Mouse (Mus musculus) c-Kit-positive CD71-negative TER-119-negative erythroid progenitor cells, embryonic 14.5 days (primary cell): ENCODE data around the gene Akap6.
A peak's percentile ranks its signal among the peaks of the same experiment; 100 is the strongest.

ENCODE experiments used
- DNase-seq: peaks from one replicate; pipeline ENCODE4 v3.0.0-alpha.2; 2013; ENCODE audit warnings: low read depth

Akap6 gene

DNA sequence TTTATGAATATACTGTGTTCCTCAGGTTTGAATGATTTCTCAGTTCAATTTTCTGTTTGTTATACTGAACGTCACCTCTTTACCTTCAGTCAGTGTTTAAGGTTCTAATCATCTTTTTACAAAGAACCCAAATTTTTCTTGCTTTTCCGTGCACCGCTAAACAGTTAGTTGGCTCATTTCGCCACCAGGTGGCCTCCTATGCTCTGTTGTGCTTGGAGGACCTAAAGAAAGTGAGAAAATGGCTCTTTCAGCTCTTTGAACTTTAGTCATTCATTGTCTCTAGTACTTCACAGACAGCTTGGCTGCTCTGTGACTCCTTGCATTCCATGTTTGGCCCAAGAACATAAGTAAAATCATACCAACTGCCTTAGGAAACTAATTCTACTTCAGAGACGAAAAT lies 343.6 kb downstream of the Akap6 start:
- peak; percentile 25 for DNase-seq

DNA sequence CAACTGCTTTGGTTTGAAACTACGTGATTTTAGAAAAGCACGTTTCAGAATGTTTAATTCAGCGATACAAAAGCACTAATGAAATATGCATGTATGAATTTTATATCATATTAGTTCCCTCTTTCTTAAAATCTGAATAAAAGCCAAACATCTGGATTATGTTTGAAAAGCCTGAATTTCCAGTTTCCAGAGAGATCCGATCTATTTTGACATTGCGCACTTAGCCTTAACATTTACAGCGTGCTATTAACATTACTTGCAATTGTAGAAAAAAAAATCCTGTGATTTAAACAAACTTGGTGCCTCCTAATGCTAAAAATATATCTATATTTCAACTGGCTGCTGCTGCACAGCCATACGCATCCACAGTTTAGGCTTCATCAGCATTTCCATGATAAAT lies 358.4 kb downstream of the Akap6 start:
- no peak for DNase-seq

DNA sequence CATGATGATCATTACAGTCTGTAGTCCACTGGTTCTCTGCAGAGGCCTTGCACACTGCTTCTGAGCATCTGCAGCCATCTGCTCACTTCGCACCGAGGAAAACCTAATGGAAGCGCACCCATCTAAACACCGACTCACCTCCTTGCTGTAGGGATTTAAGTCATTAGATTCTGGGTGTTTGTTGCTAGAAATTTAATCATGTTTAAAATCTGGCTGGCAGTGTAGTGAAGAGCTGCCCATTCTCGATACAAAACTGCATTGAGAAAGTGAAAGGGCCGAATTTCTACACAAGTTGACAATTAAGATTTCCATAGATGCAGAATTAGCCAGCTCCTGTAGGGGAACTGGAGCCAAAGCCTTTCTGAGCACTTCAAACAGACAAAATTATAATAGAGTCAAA lies 361.7 kb downstream of the Akap6 start:
- DNase-seq, result no peak

DNA sequence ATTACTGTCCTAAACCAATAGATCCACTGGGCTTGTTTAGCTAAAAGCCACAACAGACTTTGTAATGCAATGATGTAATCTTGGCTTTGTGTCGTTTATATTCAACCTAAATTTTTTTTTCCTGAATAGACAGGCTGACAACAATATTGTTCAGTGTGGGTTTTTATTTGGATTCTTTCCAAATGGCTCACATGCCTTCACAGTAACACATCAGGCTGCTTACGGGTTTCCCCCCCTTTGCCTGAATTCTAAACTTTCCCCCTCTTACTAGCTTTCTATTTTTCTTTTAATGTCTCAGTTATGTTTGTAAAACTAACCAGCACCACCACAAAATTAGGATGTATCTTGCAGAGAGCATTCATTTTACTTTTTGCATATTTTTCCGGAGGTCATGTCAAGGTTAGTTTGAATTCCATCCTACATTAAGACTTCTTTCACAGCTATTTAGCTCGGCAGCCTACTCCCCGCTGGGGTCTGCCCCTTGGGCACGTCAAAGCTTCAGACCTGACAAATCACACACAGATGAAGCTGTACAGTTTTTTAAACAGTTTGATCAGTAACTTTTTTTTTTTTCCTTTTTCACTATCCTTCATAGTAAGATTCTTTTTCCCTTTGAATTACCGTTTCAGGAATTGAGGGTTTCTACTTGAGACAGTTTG lies 362.4 kb downstream of the Akap6 start:
- no peak for DNase-seq

DNA sequence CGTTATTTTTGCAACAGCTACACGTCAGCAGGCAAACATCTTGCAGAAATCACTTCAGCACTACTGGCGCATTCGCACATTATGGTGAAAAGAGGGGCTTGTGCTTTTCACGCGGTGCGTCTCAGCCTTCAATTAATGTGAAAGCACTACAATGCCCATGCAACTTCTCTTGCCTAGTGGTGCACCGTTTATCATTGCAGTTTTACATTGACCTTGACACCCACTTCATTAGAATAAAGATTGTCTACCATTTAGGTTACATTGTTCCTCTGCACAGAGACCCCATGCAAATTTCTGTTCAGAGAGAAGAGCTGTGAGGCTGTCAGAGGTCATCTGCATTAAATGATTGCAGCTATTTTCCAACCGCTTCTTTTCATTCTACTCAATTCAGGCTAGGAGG lies 363.8 kb downstream of the Akap6 start:
- DNase-seq, result no peak

DNA sequence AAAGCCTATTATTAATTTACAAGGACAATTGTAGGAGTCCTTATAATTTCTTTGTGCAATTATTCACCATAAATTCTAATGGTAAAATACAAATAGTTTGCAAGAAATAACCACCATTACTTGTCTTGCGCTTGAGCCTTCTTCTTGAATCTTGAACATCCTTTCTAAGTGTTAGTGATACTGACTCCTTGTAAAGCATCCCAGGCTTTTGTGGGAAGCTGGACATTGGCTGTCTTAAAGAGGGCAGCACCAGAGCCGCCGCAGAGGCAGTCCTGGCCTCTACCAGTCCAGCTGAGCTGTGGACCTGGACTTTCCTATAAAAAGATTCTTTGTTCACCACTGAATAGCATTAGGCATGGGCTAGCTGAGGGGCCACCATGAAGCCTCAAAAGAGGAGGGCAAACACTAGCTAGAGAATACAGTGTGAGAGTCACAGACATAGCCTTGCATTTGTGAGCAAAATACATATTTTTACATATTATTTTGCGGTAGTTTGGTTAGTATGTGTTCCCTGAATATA lies 365.1 kb downstream of the Akap6 start:
- DNase-seq, result no peak

DNA sequence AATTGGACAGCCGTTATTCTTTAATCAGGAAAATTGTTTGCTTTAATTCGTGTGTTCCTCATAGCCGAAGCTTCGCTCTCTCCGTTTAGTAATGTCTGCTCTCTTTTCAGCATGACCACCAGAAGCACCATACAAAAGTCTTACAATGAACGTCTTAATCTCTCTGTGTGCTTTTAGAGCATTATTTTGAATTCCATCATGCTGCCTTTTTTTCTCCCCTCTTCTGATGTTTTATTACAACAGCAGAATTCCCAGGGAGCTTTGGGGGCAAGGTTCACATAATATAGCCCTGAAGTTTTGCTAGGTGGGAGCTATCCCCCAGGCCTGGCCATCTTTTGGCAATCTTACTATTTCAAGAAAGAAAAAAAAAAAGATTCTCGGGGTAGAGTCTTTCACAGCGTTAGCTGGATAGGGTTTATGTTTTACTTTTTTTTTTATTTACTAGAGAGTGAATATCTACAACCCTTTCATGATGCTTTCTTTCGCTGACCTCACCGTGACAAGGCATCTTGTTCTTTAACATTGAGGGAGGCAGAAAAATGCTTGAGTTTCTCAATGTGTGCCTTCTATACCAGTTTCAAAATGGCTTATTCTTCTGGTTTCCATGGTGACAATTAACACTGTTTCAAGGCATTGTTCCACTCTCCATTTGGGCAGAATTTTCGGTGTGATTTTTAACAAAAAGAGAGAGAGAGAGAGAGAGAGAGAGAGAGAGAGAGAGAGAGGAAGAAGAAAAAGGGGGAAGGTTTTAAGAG lies 366.0 kb downstream of the Akap6 start:
- no peak for DNase-seq

DNA sequence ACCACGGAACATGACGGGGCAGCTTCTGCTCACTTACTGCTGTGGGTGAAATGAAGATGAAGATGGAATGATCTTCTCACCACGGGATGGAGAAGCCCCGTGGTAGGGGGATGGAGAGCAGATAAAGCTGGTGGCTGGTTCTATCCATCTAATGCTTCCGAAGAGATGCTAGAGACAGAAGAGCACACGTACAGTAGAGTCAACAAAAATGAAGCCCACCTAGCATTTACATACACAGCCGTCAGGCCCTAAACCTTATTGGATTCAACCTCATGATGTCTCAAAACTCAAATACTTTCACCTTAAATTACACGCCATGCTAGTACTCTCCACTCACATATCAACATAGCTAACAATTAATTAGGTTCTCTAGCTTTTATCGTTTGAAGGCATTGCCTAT lies 367.1 kb downstream of the Akap6 start:
- DNase-seq, result no peak

DNA sequence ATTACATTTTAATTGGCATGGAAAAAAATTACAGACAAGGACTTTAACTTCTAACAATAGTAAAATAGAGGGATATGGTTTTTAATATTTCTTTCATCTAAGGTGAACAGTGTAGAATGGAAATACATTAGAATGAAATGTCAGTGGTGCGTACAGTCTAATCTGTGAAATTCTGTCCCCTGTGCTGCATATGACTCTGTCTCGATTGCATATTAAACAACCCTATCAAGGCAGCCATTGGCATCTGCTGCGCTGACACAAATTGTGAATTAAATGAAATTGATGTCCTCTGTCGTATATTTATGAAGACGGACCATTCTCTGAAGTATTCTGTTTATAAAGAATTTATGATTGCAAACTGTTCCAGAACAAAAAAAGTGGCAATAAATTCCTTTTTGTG lies 371.7 kb downstream of the Akap6 start:
- DNase-seq, result no peak

DNA sequence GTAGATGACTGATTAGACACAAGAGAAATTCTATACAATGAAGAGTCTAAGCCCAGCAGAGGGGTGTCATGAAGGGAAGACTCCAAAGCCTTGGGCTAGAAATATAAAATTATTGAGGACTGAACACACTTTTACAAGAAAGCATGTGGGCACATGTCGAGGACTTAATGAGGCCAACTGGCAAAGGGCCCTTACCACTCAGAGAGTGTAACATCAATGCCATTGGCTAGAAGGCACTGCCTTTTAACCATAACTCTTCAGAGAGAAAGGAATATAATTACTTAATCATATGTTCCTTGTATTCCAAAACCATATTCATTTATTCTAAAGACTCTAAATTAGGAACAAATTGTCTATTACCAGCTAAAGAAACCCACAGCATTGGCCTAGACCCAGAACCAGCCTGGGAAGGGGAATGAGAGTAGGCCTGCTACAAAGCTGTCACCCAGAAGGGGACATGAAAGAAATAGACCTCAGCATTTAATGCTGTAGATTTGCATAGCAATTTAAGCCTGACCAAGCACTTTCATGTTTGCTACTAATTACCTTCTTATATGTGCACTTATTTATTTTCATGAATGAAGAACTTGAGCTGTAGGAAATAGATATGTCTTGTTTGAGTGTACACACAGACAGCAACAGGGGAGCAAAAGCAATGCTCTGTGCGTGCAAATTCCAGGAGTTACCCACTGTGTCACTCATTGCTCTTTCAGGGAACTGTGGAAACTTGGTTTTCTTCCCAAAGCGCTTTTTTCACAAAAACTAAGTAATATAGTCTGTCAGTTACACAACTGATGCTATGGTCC lies 377.6 kb downstream of the Akap6 start:
- no peak for DNase-seq

DNA sequence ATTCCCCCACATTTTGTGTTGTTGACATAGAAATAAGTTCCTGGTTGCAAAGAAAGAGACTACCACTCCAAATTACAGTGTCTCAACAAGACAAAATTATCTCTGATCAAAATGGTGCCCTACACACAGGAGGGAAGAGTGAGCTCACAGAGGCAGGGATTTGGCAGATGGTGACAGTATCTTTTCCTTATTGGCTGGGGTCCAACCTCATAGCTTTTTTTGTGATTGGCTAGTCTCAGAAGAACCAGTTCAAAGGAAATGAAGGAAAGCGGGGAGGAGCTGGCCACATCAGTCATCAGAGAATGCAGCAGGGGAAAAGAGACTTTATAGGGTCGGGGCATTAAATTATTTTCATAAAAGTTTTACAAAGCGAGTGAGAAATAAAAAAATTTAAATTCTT lies 386.6 kb downstream of the Akap6 start:
- no peak for DNase-seq

DNA sequence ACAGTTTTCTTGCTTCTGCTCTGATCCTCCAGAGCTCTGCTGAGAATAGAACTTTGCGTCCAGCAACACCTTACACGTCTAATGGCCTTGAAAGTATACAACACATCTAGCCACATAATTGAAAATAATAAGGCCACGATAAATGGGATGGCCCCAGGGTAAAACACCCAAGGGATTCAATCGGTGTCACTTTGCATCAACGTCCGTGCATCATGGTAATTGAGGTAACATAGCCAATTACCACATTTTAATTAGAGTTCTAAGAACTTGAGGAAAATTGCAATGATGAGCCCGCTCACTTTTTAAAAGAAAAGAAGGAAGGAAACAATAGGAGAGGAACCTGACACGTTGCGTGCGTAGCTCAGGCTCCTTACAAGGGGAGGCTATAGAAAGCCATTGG lies 413.1 kb downstream of the Akap6 start:
- no peak for DNase-seq

DNA sequence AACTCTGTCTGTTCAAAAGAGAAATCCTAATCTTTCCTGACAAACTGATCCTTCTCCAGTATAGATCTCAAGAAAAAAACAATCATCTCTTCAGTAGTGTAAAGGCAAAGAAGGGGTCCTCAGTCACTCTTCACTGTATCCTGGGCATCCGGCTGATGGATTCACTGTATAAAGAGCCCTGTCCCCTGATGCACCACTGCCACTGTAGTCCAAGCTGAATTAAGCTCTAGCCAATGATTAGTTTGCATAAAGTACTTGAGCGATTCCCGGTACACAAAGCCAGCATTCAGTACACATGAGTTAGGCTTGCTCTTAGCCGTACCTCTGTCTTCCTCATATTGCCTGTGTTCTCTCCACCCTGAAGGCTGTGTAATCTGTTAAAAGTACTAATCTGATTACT lies 420.2 kb downstream of the Akap6 start:
- DNase-seq, result no peak

DNA sequence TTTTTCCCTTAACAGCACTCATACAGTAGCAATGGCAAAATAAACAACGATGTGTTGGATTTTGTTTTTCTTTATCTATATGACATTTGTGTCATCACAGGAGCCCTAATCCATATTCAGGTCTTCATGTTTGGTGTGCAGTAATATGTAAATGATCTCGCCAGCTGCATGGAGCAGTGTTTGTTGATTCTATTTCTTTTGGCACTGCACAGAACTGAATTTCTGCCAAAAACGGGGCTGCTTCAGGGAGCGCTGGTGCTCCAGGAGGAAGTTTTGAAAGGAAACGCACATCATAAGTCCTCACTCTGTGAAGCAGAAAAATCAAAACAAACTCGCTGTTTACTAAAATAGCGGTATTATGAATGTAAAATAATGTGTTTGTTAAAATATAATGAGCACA lies 424.9 kb downstream of the Akap6 start:
- no peak for DNase-seq

DNA sequence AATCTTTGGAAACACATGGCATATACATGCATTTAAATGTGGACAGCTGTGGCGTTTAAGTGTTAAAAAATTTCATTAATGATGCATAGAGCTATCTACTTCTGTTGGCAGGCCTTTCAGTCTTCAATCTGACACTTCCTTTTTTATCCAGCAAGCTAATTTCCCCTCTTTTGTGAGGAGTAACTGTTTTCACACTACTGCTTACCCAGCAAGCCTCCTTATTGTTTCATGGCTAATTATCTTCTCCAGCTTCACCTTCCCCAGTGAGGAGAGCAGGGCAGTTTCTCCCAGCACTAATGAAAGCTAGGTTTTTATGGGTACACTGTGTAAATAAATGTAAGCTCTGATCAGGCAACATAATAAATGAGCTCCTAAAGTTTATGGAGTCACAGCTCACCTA lies 425.5 kb downstream of the Akap6 start:
- DNase-seq, result no peak

DNA sequence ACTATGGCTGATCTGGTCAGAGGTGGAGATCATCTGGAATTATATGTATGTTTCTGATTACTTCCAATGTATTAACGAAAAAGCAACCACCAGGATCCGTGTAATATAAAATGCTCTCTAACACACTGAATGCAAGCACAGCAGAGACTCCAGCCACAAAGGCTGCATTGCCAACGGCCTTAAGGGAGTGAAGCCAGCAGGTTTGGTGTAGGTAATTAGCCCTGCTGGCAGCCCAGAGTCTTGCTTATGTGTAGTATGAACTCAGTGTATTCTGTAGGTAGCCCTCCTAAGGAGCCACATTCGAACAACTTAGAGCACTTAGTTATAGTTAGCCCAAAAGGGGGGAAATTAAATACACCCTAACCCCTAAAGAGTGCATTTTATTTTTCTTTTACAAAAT lies 426.1 kb downstream of the Akap6 start:
- no peak for DNase-seq

DNA sequence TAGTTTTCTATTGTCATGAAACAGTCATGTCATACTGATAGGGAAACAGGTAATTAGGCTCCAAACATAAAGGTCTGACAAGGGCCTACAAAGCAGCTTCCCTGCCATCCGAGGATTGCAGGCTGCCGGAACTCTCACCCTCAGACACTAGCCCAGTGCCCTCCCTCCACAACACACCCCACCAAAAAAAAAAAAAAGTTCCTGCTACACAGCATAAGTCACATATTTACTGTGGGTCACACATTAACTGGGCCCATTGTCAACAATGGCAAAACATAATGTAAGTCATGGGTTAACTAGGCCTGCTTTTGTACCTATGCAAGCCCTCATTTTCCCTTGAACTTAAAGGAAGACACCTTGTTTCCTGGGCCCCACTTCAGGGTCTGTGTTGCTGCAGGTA lies 435.0 kb downstream of the Akap6 start:
- no peak for DNase-seq

DNA sequence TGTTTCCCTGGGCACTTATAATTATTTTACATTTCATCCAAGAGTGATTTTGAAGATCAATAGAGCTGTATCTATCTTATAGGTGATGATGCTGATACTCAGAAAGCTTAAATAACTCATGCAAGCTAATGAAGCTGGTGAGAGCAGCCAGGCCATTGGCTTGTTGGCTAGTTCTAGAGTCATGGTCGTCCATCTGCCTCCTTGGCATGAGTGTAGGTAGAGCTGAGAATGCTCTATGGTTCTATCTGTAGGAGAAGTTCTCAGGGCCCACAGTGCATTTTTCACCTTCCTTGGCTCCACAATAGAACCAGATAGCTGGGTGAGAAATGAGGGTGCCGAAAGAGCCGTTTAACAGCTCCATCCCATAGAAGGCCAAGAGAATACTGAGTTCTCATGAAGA lies 438.1 kb downstream of the Akap6 start:
- no peak for DNase-seq

DNA sequence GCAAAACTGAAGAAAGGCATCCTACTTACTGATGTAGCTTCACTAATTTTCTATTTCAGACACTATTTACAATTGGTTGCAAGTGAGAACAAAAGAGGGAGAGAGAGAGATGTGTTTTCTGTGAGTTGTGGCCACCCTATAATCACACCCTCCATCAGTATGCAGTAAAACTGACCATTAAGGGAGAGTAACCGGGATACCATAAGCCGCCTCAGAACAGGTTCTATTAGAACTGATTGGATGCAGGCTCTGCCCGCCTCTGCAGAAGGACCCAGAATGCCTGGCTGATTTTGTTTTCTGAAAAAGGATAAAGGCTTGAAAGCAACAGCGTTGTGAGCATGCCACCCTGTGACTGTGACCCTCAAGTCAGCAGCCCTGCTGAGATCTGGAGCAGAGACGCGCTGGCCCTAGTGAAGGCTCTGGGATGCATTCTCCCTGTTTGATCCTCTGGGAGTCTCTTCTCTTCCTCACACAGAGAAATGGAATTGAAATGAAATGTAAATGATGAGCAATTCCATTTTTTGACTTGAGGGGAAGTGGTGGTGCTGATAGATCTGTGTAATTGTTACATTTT lies 445.0 kb downstream of the Akap6 start:
- DNase-seq, result no peak

DNA sequence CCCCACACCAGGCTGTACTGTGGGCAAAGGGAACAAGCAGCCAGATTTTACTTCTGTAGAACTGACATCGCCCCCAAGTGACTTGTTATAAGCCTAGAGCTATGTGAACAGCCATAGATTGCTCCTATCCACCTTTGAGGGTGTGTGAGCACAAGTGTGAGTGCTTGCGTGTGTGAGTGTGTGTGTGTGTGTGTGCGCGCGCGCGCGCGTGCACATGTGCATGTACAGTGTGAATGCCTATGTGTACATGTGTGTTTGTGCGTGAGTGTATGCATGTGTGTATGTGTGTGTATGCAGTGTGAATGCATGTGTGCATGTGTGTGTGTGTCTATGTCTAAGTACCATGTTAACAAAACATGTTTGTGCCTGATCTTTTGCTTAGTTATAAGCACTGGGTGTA lies 445.6 kb downstream of the Akap6 start:
- DNase-seq, result no peak

DNA sequence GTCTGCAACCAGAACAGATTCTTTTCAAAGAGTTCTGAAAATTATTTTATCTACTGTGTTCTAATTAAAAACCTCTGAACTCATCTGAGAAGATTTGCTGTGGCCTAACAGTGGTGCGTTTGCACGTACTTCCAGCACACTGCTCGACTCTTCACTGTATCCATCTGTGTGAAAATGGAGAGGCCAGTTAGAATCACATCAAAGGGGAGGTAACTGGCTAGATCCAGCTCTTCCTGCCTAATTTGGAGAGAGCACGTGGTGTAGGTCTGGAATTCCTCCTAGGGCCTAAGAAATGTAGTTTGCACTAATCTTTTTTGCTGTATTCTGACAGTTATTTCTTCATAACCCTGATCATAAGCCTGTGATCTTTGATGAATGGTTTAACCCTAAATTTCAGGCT lies 446.3 kb downstream of the Akap6 start:
- no peak for DNase-seq

DNA sequence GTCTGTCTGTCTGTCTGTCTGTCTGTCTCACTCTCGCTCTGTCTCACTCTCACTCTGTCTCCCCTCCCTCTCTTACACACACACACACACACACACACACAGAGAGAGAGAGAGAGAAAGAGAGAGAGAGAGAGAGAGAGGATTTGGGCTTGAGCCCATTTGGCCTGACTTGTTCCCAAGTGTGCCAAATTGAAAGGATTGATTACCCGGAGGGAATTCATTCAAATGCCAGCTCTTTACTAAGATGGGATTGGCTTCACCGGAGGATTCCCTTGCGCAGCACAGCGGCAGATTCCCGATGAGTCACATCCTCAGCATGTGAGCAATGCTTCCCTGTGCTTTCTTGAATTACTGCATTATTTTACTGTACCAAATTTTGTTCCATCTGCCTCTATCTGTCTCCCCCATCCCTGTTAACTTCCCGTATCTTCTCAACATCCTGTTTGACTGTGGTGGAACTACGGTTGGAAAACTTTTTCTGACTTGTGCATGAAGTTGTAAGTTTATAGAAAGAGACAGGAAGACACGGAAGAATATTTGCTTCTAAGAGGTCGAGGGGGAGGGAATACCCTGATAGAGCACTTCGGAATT lies 447.4 kb downstream of the Akap6 start:
- no peak for DNase-seq
